Mouse (Mus musculus) inflammation-experienced regulatory T-cells (primary cell): ENCODE measurements around the gene Prr5. TPM values are rescaled to one million over a fixed set of nuclear protein-coding genes. Genes with fewer than 3 reads are reported as not detected.

Experiments
- polyA plus RNA-seq, 2 experiments: library from polyadenylated mRNA; unstranded; fragments of 100-300 nt; shearing (Covaris generic); gene quantifications; one replicate each; pipeline ENCODE4 v1.2.1; 2017

Prr5 gene
- 1 to 10 TPM in 1 of 2 experiments, under 1 TPM in 1; 0.60 to 2.6 TPM for polyA plus RNA-seq

GRCm38 (mm10) chr15:84668938-84669747 lies at the start of gene Prr5:
Gene Prr5, plus strand, starts transcription at chr15:84669620.

GRCm38 (mm10) chr15:84719791-84720190 lies 50.4 kb downstream of the Prr5 start, which contains the start of gene Arhgap8:
Gene Arhgap8, plus strand, starts transcription at chr15:84720052.

Other genes starting within 250 kb of the Prr5 start
- gene Shisal1, start 222.5 kb upstream of the Prr5 start, polyA plus RNA-seq = 1 to 10 TPM in 1 of 2 experiments, under 1 TPM in 1; 0.22 to 2.3 TPM
- 1 to 10 TPM; 5.0 to 9.5 TPM for gene Rtl6, start 111.8 kb upstream of the Prr5 start, polyA plus RNA-seq
- under 1 TPM in 1 of 2 experiments, not detected in 1; 0.34 TPM for gene Arhgap8, start 50.4 kb downstream of the Prr5 start, polyA plus RNA-seq
- 1 to 10 TPM; 1.5 to 2.1 TPM for gene Phf21b, start 186.4 kb downstream of the Prr5 start, polyA plus RNA-seq